Mouse (Mus musculus) megakaryocyte-erythroid progenitor cell, adult 5-6 weeks (primary cell): ENCODE measurements around the gene Cryzl2. TPM values are rescaled to one million over a fixed set of nuclear protein-coding genes. Genes with fewer than 3 reads are reported as not detected.
A peak's percentile ranks its signal among the peaks of the same experiment; 100 is the strongest.

Source experiments
- ATAC-seq: replicated peaks from 2 replicates; pipeline ENCODE4 v1.8.0; 2016; ENCODE audit warnings: mild to moderate bottlenecking, inconsistent platforms; ENCODE audit not compliant: severe bottlenecking, poor library complexity, low FRiP score, low TSS enrichment
- total RNA-seq, 2 experiments: library from RNA; stranded (forward) in 1 of 2; stranded (reverse) in 1 of 2; fragments of 200-1000, 215-1000 nt in 1 of 2; fragments of >200 nt in 1 of 2; fragmentation: Nextera tagmentation in 1 of 2; gene quantifications; 2 replicates each; pipeline ENCODE4 v1.2.3; 2014 to 2017

The Cryzl2 gene
- total RNA-seq, 2 experiments from 2014 or later, result 24.1 to 31.5 TPM

DNA sequence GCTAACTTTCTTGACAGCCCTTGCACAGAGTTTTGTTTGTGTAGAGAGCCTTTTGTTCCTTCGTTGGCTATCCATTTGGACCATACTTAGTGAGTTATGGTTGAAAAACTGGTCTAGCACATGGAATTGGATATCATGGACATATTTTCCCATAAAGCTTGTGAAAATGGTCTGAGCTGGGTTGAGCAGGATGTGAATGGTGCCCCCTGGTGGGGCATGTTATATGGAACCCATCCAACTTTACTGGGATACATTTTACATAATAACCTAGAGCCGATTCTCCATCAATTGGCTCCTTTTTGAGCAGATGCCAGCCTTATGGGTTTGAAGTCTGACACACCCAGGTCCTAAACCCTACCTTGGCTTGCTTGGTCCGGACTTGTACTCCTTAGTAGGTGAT, 6.8 kb downstream of the Cryzl2 start:
- peak; percentile 64 for ATAC-seq

DNA sequence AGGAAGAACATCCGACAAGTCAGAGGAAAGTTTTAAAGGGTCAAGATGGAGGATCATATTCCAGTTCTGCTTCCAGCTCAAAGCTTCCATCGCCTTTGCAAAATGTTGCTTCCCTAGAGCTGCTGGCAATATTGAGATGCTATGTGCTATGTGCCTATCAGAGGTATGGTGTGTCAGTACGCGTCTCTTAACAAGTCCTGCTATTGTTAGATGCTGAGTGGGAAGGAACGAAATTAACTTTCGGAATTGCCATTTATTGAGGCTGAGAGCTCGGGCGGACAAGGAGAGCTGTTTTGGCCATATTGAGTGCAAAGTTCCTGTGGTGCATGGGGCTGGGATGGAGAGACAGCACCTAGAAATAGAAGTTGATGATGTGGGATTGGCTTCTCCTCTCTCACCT, 9.5 kb downstream of the Cryzl2 start:
- no peak for ATAC-seq

DNA sequence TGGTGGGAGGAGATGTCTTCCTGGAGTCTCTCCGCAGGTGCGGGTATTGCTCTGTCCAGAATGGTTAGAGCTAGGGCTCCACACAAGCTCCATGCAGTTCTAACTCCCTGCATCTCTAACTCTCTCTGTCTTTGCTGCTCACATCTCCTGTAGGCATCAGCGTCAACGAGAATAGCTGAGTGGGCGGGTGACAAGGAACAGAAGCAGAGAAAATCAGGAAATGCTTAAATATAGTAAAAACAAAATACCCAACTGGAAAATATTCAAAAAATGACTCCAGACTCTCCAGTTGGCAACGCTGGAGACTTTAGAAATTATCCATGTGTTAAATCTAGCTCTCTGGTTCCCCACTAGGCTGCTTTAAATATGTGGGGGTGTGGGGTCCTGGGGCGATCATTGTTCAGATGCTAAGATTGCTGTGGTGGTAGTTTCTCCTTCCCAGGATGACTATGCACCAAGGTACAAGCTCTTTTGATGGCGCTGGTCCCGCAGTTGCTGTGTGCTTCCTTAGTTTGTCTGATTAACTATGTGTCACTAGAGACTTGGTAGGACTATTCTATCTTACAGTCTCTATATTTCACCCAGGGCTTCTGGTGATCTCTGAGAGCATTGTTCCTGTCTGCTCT, 12.5 kb downstream of the Cryzl2 start:
- no peak for ATAC-seq

DNA sequence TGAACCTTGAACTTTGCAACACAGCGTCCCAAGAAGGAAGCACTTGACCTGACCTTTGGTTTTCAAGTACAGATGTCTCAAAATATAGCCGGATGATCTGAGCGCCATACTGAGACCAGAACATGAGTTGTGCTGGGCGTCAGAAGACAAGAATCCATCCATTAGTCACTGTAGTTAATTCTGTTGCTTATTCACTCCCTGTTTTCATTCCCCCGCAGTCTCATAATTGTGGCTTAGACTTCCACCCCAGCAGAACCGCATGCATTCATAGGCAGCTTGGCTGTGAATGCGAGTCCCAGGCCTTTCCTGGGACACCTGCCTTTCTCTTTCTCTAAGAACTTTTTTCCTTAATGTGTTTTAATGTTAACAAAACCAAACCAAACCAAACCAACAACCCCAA, 14.3 kb downstream of the Cryzl2 start:
- no peak for ATAC-seq

DNA sequence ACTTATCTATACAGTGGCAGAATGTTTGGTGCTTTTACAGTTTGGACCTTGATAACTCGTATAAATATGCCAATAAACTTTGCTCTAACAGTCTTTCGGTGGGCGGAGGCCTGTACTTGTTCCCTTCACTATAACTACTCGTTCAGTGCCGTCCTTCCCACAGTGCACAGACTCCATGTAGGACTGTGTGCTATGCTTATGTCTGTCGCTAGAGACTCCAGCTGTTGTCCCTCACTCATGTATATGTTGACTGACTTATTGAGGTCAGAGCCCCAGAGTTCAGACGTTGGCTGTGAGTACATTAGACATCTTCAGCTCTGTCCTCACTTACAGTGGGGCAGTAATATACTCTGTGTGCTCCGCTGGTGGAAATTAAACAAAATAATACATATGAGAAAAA, 16.5 kb downstream of the Cryzl2 start:
- no peak for ATAC-seq

DNA sequence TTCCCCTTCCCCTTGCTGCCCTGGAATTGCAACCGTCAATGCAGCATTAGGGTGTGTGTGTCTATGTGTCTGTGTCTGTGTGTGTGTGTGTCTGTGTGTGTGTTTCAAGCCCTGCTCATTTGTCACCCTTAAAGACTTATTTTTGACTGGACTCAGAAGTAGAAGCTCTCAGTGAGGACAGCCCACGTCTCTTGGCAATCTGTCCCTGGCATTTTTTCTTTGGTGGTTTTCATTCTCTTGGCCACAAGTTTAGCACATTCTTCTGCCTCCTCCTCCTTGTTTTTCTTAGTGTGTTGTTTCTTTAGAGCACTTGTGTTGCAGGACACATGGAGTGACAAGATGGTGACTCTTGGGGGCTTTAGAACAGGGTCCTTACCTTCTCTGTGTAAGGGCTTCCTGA, 17.9 kb downstream of the Cryzl2 start:
- no peak for ATAC-seq

DNA sequence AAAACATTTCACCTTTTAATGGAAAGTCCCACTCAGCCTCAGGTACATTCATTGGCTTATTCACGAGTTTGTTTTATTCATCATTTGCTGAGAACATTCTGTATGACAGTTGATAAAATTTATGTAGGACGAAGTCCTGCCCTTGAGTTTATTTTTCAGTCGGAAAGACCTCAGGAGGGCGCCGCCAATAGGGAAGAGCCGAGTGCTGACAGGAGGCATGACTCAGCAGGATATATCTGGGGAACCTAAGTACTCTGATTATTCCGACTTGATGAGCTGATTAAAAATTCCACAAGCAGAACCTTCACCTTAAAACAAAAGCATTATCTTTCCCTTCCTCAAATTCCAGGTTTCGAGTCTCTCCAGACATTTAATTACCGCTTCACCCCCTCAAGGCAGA, 21.7 kb downstream of the Cryzl2 start:
- 0 out of 2 replicates have a peak, but pooled peaks have one; percentile 44 for ATAC-seq

DNA sequence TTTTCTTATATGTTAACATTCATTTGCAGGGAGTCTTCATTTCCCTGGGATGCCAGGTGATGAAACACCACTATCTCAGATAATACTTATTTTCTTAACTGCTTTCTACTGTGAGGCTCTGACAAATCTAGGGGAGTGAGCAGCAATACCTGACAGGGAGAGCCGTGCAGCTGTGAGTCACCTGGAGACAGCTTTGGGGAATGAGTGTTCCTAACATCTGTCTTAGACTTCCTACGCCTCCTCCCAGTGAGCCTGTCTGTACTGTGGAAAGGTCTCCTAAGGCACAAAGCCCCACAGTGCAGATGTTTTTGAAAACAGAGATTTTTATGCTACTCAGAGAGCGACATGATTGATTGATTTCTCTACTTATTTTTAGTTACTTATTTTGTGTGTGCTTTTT, 22.5 kb downstream of the Cryzl2 start:
- no peak for ATAC-seq

DNA sequence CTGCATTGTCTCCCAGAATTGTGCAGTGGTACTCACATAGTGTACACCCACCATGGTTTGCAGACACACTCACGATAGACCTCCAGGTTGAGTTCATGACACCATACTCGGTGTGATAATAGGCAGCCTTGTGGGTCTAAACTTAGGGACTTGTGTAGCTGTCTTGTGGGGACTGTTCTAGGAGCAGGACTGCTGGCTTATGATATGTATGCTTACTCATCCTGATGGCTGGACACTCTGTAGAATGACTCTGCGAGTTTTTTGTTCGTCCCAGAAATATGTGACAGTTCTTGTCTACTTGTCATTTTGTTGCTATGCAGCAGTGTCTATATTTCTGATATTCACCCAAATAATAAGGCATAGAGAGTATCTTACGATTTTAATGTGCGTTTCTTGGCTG, 23.3 kb downstream of the Cryzl2 start:
- ATAC-seq, result 0 out of 2 replicates have a peak, but pooled peaks have one; percentile 17

DNA sequence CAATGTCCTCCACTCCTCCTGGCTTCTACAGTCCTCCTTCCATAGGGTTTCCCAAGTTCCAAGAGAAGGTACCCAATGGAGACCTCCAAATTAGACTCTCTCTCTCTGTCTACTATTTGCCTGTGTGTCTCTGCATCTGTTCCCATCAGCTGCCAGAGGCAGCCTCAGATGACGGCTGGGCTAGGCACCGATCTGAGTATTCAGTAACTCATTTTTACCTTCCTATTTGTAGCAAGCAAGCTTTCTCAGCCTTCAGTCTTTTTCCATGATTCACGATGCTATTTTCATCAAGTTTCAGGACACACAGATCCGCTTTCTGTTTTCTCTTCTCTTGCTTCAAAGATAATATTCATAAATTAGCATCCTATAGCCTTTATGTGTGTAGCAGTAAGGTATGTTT, 25.8 kb downstream of the Cryzl2 start:
- no peak for ATAC-seq

DNA sequence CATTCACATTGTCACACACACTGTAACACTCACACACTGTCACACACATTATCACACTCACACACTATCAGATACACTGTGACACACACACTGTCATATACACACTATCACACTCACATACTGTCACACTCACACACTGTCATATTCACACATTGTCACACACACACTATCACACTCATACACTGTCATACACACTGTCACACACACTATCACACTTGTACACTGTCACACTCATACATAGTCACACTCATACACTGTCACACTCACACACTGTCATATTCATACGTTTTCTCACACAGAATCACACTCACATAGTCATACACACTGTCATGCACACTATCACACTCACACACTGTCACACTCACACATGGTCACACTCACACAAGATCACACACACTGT, 42.3 kb downstream of the Cryzl2 start:
- no peak for ATAC-seq

DNA sequence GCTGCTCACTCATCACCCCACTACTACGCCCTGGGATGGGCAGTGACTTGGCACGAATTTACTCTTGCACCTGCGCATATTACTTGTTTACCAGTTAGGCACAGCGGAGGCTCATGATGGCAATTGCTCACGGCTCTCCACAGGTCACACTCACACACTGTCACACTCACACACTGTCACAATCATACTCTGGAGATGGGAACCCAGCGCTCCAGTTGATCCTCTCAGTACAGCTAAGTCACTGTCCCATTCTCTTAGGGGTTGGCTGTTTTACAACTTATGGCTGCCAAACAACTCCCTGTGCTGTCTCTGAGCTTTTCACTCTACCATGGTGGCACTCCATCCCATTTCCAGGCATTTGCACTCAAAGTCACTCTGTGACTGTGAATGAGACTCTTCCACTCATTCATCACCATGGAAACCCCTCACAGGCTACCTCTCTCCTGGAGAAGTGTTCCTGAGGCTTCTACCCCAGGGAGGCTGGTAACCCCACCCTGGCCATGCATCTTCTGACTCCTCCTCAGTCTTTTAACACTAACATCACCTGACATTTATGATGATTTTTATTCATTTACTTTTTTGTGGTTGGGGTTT, 43.1 kb downstream of the Cryzl2 start:
- no peak for ATAC-seq

DNA sequence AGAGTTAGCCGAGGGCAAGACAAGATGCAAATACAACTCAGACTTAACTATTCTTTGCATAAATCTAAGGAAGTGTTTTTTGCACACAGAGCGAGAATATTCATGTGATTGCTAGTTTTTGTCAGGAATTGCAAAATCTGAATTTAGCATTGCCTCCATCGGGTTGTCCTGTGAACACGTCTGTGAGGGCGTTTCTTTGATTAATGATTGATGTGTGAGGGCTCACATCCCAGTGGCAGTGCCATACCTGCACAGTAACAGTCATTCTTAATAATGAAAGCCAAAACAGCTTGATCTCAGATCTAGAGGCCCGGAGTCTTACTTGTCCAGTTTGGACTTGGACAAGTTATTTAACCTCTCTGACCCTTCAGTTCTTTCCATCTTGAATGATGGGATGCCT, 44.7 kb downstream of the Cryzl2 start:
- ATAC-seq, result no peak

DNA sequence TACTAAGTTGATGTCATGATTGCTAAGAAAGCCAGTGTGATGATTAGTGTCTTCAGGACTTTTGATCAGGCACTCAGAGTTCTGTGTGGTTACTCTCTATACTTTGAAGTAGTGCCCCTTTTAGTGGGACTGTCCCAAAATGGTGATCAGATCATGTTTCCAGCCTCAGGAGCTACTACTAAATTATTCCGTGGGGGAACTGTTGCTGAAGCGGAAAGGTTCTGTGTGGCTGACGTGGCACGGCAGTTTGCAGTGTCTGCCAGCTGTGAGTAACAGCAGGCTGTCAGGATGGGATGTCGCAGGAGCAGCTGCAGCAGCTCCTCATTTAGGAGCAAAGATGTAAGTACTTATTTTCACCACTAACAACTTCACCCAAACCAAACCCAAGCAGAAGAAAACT, 48.1 kb downstream of the Cryzl2 start, which contains the start of gene Sec16b:
Gene Sec16b, plus strand, starts transcription at position 207 of the 400 bp plus-strand sequence.
- no peak for ATAC-seq

DNA sequence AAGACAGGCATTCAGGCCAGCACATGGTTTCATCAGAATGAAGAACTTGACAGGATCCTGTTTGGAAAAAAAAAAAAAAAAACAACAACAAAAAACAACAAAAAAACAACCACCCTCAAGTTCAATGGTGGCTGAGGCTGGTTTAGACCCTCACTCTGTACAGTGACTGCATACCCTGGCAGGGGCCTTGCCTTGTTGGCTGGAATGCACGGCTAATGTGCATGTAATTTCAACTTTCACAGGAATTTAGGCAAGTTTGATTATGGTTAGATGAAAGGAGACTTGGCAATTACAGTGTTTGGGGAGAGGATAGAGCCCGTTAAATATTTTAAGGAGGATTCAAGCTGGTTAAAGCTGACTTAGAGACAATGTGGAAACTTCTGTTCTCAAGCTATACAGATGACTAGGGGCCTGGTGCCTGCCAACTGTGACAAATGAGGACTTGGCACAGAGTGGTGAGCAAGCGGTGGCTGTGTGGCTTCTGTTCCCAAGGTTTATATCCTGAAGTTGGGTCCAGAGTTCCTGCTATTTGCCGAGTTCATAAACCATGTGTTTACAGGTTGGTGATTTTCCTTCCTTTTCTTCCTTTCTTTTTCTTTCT, 48.7 kb downstream of the Cryzl2 start:
- ATAC-seq, result no peak

DNA sequence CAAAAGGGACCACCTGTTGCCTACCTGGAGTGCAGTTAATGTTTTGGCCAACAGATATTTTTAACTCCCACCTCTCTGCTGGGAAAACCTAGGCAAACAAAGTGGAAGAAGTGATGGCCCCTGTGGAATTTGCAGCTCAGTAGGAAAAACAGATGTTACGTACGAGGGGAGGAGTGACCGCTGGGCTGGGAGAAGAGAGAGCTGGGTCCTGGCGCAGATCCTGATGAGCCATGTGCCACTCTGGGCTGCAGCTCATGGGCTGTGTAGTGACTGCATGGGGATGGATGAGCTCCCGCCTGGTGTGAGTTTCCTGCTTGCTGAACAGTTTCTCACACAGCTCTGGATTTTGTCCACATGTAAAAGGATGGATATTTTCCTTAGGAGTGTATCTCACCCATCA, 49.4 kb downstream of the Cryzl2 start:
- no peak for ATAC-seq

DNA sequence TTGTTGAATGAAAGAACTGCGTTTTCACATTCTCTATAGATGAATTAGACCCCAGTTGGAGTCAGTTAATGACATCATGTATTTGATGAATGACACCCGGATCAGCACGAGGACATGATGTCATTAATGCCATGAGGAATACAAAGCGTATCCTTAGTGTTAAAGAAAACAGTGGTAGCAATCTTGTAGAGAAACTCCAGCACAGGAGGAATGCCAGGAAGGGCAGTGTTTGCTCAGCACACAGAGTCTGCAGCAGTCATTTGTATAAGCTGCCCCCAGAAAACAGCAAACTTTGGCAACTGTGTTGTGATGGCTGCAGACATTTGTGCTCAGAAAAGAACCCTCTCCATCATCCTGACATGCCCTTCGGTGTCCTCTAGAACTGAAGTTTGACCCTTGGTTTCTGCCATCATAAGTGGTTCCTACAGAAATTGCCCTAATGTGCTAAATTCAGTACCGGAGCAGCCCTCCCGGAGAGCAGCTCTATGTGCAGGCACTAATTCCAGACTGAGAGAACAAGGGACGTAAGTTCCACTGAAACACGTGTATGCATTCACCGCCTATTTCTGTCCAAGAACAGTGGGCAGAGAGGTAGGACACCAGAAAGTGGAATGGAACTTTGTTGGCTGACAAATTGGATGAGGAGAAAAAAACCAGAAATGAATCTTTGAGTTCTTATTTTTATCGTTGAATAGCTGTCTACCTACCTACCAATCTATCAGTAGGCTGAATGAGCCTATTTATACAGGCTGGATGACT, 54.5 kb downstream of the Cryzl2 start:
- no peak for ATAC-seq

DNA sequence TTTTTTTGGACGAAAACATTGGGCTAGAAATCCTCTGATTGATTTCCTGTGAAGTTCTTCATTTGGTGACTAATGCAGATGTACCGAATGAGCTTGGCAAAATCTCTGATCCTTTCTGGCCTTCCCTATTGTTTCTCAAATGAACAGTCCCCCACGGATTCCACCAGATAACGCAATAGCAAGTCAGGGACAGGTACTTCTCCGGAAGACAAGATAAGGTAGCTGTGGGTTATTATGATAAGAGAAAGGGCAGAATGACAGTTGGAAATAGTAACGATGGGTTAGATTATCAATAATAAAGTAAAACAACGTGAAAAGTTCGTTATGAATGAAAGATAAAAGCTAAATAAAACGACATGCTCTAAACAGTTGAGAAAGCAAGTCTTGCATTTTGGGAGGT, 55.2 kb downstream of the Cryzl2 start:
- peak; percentile 46; the same call in 1 of the 2 replicates for ATAC-seq

DNA sequence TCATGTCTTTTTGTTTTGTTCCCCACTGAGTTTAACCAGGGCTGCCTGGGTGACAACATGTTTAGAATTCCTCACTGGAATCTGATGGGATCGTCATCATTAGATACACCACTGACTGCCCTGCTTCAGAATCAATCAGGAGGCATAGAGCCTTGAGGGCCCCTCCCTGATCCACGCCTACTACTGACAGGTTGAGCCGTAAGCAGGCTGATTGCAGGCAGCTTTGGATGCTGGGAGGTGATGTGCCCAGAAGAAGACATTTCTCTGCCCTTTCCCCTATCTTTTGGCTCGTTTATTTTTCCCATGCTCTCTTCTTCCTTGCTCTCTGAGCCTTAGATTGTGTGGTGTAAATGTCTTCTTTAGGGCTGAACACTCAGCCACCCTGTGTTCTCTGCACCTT, 55.9 kb downstream of the Cryzl2 start:
- peak; percentile 69 for ATAC-seq
